In genomic region chr3:145576876-145577275, GRCm38 (mm10) we compare ENCODE assay signal across 8 mouse cellular contexts. TPM values are rescaled to one million over a fixed set of nuclear protein-coding genes. Genes with fewer than 3 reads are reported as not detected.
A peak's percentile ranks its signal among the peaks of the same experiment; 100 is the strongest.
DNase-seq lines count a peak whose midpoint lies in the region; ATAC-seq and TF ChIP-seq lines count a peak whose summit lies in the region.

No protein-coding gene starts in this region.

- TF ChIP-seq EP300 in liver, embryonic 14.5 days (IDR thresholded peaks at IDR 0.05; ENCODE audit: low read depth), result no peak

- ATAC-seq in forebrain, embryonic 13.5 days, result no peak
- ATAC-seq in liver, embryonic 14.5 days (ENCODE audit: insufficient read depth), result no peak
- no peak for ATAC-seq in frontal cortex, adult (ENCODE audit: low TSS enrichment)

- intact Hi-C loops in gastrocnemius, adult 2 months (cut with DNase I), result no loop called here
- intact Hi-C loops in gastrocnemius, postnatal 36 days (cut with DNase I), result no loop called here

- H3K27ac ChIP-seq in gastrocnemius, adult 2 months, result peak overlapping the region; percentile 86; the same call in 1 of the 2 replicates
- no peak overlapping the region for H3K27ac ChIP-seq in forebrain, embryonic 13.5 days
- H3K27ac ChIP-seq in liver, embryonic 14.5 days, result no peak overlapping the region

- no peak for DNase-seq in gastrocnemius, adult 2 months
- no peak for DNase-seq in gastrocnemius, postnatal 36 days
- peak; percentile 18 for DNase-seq in 3T3-L1 (ENCODE audit: low read depth, low spot score)
- no peak for DNase-seq in liver, embryonic 14.5 days (ENCODE audit: low read depth in 3 of 3, low spot score in 3 of 3)
- no peak for DNase-seq in gastrocnemius, postnatal 25 days
- no peak for DNase-seq in adrenal gland, adult (ENCODE audit: inconsistent age in 2 of 2, low spot score in 1 of 2)

- H3K4me2 ChIP-seq in forebrain, embryonic 13.5 days, result peak overlapping the region; percentile 89
- H3K4me2 ChIP-seq in liver, embryonic 14.5 days (ENCODE audit: low read depth), result peak overlapping the region; percentile 93

- H3K4me1 ChIP-seq in forebrain, embryonic 13.5 days, result peaks cover 12% of the 10 kb centered on the region
- peaks cover 6 to 11% of the 10 kb centered on the region in 2 experiments; a peak in 3 of 4 replicates for H3K4me1 ChIP-seq in liver, embryonic 14.5 days (replicated peaks; ENCODE audit: control insufficient read depth in 2 of 2, insufficient read depth in 2 of 2, low read length in 1 of 2)

- 29% methylated on average over 15 of the region's 15 CpGs for WGBS in forebrain, embryonic 13.5 days
- 24% methylated on average over 15 of the region's 15 CpGs for WGBS in liver, embryonic 14.5 days (ENCODE audit: insufficient replicate concordance)

- H3K9ac ChIP-seq in forebrain, embryonic 13.5 days, result peak overlapping the region; percentile 76
- H3K9ac ChIP-seq in liver, embryonic 14.5 days (replicated peaks), result peak overlapping the region; percentile 43

- H3K9me3 ChIP-seq in forebrain, embryonic 13.5 days (replicated peaks), result no peaks in the 10 kb centered on the region
- H3K9me3 ChIP-seq in liver, embryonic 14.5 days (ENCODE audit: control insufficient read depth, low read length), result no peaks in the 10 kb centered on the region

- no peaks in the 10 kb centered on the region for H3K27me3 ChIP-seq in forebrain, embryonic 13.5 days
- no peaks in the 10 kb centered on the region for H3K27me3 ChIP-seq in liver, embryonic 14.5 days (ENCODE audit: control insufficient read depth, insufficient read depth, low read length)

- H3K36me3 ChIP-seq in forebrain, embryonic 13.5 days (ENCODE audit: poor library complexity, severe bottlenecking), result peaks cover 29% of the 10 kb centered on the region
- no peaks in the 10 kb centered on the region for H3K36me3 ChIP-seq in liver, embryonic 14.5 days (replicated peaks; ENCODE audit: control insufficient read depth, insufficient read depth, low read depth)

- TF ChIP-seq CTCF in gastrocnemius, adult 2 months (IDR thresholded peaks at IDR 0.05), result no peak
- TF ChIP-seq CTCF in liver, embryonic 14.5 days (IDR thresholded peaks at IDR 0.05; ENCODE audit: low read depth), result no peak

- H3K4me3 ChIP-seq in gastrocnemius, adult 2 months, result peak overlapping the region; percentile 78
- peak overlapping the region; percentile 79 for H3K4me3 ChIP-seq in forebrain, embryonic 13.5 days
- peak overlapping the region; percentile 60 to 90 for H3K4me3 ChIP-seq in liver, embryonic 14.5 days (ENCODE audit: insufficient read depth in 1 of 2, low read depth in 2 of 2, low read length in 2 of 2)

RNA-seq across cellular contexts. Expression of gene Znhit6, which starts 0.9 kb away (rescaled TPM):
- total RNA-seq in gastrocnemius, adult 2 months (2021), result 10 to 100 TPM; 12.3 to 12.8 TPM
- 10 to 100 TPM in 1 of 2 experiments, 1 to 10 TPM in 1; 9.1 to 11.0 TPM for total RNA-seq in gastrocnemius, postnatal 36 days (2021)
- 34.9 and 37.1 TPM in 2 replicates for polyA plus RNA-seq in forebrain, embryonic 13.5 days (2015; fragmentation: Nextera tagmentation; extraction: Ambion mirVana)
- 3.7 and 8.5 TPM in 2 replicates for polyA plus RNA-seq in liver, embryonic 14.5 days (2012; rRNA removed)
- 14.0 and 14.1 TPM in 2 replicates for polyA plus RNA-seq in liver, embryonic 14.5 days (2014; fragmentation: Nextera tagmentation; extraction: Ambion mirVana)
- 1 to 10 TPM; 8.2 to 9.7 TPM for total RNA-seq in gastrocnemius, postnatal 25 days (2021)
